Mouse (Mus musculus) embryonic fibroblast, embryonic 13.5 days (primary cell): ENCODE results near the gene Lgals1. TPM values are rescaled to one million over a fixed set of nuclear protein-coding genes. Genes with fewer than 3 reads are reported as not detected.

Source experiments
- H3K27ac ChIP-seq: 2 replicates; pipeline ENCODE4 v1.5.1; 2012; ENCODE audit warnings: low read length, control low read depth, inconsistent platforms; ENCODE audit not compliant: insufficient read depth
- H3K4me1 ChIP-seq: 2 replicates; pipeline ENCODE4 v1.6.1; 2011; ENCODE audit warnings: low read length; ENCODE audit not compliant: control insufficient read depth, insufficient read depth
- H3K4me3 ChIP-seq: 2 replicates; pipeline ENCODE4 v1.5.1; 2011; ENCODE audit warnings: mild to moderate bottlenecking, control low read depth, low read length; ENCODE audit not compliant: insufficient read depth
- CTCF ChIP-seq: IDR thresholded peaks from 2 replicates; pipeline ENCODE4 v1.5.1; 2011; ENCODE audit warnings: mild to moderate bottlenecking, control low read depth, low read length, moderate library complexity, borderline replicate concordance; ENCODE audit not compliant: insufficient read depth
- POLR2A ChIP-seq: IDR thresholded peaks from 2 replicates; pipeline ENCODE4 v1.6.1; 2011; ENCODE audit warnings: low read depth, mild to moderate bottlenecking, control low read depth, low read length, moderate library complexity
- polyA plus RNA-seq: library from polyadenylated mRNA; stranded (reverse); fragments of >200 nt; gene quantifications from 2 replicates; pipeline ENCODE4 v1.2.4, GENCODE M21; 2011; ENCODE audit warnings: low read depth; ENCODE audit not compliant: missing spikeins, insufficient read length

Lgals1 gene
- polyA plus RNA-seq, 1 experiment: 4,027 TPM

DNA sequence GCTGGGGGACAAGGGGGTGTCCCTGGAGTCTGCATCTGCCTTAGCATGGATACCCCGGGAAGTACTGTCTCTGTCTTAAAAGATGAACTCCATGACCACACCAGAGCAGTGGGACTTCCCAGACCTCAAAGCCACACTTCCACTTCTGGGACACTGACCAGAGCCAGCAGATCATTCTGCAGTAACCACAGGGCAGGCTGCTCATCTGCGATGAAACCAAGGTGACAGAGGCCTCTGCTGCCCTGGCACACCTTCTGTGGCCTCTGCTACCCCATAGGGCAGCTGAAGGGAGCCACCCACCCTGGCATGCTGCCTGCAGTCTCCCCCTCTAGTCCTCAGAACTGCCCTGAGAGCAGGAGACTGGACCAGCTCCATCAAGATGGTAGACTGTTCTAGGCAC lies 30.8 kb upstream of the Lgals1 start:
- no peak for TF ChIP-seq POLR2A
- no peak for TF ChIP-seq CTCF
- Histone ChIP-seq H3K4me1 (no peaks in the 10 kb centered on the region), H3K27ac (no peak overlapping the region), H3K4me3 (no peak overlapping the region)

- no peak overlapping the region for H3K4me3 ChIP-seq
- no peak overlapping the region for H3K27ac ChIP-seq
- TF ChIP-seq POLR2A (no peak), CTCF (no peak)
- H3K4me1 ChIP-seq: no peaks in the 10 kb centered on the region
These were observed 30.4 kb upstream of the Lgals1 start for GRCm38 (mm10) chr15:78896149-78896548.

GRCm38 (mm10) chr15:78897488-78897887 lies 29.0 kb upstream of the Lgals1 start:
- Histone ChIP-seq H3K4me3 (no peak overlapping the region), H3K27ac (no peak overlapping the region), H3K4me1 (no peaks in the 10 kb centered on the region)
- TF ChIP-seq CTCF (no peak), POLR2A (no peak)

DNA sequence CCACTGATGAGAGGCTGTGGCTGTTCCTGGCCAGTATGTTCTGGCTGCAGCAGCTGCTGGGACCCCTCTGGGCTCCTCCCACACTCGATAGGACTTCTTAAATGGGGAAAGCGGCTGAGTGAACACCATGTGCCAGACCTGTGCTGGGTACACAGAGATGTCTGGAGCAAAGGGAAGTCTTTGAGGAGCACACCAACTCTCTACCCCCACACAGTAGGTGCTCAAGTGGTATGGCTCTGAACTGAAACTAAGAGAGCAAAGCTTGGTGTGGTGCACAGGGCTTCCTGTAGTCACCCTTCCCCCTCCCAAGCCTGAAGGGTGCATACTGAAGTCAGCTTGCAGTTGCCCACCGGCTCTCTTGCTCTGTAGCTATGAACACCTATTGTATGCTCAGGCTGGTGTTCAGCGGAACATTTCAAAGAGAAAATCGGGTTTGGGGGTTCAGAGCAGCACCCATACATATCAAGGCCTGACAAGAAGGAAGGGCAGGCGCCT lies 28.0 kb upstream of the Lgals1 start:
- Histone ChIP-seq H3K4me3 (no peak overlapping the region), H3K4me1 (no peaks in the 10 kb centered on the region), H3K27ac (no peak overlapping the region)
- TF ChIP-seq POLR2A (no peak), CTCF (no peak)

DNA sequence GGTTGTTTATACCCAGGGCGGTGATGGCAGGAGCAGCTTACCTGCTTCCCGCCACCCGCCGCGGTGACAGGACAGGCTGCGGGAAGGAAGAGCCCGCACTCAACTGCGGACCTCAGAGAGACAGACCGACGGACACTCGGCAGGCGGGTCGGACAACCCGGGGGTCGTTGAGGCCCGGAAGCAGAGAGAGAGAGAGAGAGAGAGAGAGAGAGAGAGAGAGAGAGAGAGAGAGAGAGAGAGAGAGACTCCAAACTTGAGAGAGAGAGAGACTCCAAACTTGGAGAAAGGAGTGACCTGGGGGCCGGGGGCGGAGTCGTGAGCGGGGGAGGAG lies 27.2 kb upstream of the Lgals1 start, which contains the start of gene Gm49510:
Gm49510 (plus strand) TSS at position 259 of the 331 bp plus-strand sequence.
- Histone ChIP-seq H3K4me1 (no peaks in the 10 kb centered on the region), H3K4me3 (peak within 1 kb of the TSS; percentile 91), H3K27ac (peak within 1 kb of the TSS; percentile 35)
- no peak for TF ChIP-seq POLR2A
- TF ChIP-seq CTCF: no peak

GRCm38 (mm10) chr15:78899740-78900584 lies 26.6 kb upstream of the Lgals1 start, which contains the start of gene Sh3bp1:
Sh3bp1 (plus strand) TSS chr15:78899768.
- peak; percentile 69 for TF ChIP-seq POLR2A
- no peak for TF ChIP-seq CTCF
- Histone ChIP-seq H3K4me3 (peak within 1 kb of the TSS; percentile 91), H3K4me1 (no peaks in the 10 kb centered on the region)

DNA sequence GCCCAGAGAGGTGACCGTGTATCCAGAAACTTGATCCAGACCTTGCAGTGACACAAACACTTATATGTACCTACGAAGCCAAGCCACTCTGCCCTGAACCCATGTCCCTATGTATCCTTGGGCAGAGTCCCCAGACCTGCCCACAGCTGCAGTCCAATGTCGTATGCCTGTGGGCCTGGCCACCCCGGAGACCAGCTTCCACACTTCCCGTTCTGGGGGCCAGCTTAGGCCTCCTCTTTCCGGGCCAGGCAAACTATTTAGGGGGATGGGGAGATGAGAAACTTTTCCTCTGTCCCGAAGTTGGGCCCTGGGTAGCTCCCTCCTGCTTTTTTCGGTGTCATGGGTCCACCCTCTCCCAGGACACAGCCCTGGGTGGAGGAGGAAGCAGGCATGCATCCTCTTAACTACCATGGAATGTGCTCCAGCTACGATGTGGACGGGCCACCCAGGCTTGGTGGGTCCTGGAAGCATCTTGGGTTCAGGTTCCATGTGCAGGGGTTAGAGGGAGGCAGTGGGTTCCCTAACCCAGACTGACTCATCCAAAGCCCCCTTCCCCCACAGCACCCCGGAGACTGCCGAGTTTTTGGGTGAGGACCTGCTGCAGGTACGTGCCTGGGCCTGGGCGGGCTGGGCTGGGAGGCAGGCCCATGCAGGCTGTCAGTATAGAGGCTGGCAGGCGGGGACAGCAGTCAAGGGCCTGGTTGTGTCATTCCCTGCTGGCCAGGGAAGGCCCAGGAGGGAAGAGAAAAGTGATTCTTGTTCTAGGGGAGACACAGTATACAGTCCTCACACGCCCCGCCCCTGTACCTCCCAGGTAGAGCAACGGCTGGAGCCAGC lies 25.7 kb upstream of the Lgals1 start:
- H3K27ac ChIP-seq: peak overlapping the region; percentile 35
- no peaks in the 10 kb centered on the region for H3K4me1 ChIP-seq
- H3K4me3 ChIP-seq: peak overlapping the region; percentile 91
- TF ChIP-seq POLR2A (0 out of 2 replicates have a peak, but pooled peaks have one; percentile 14), CTCF (no peak)

More at GRCm38 (mm10) chr15:78899740-78900584, 26.6 kb upstream of the Lgals1 start, which contains the start of gene Sh3bp1:
- peak within 1 kb of the TSS; percentile 35 for H3K27ac ChIP-seq

GRCm38 (mm10) chr15:78901422-78901789 lies 25.1 kb upstream of the Lgals1 start:
- no peak for TF ChIP-seq CTCF
- TF ChIP-seq POLR2A: no peak
- no peak overlapping the region for H3K27ac ChIP-seq
- peak overlapping the region; percentile 91 for H3K4me3 ChIP-seq
- no peaks in the 10 kb centered on the region for H3K4me1 ChIP-seq

GRCm38 (mm10) chr15:78903243-78903642 lies 23.3 kb upstream of the Lgals1 start:
- H3K4me1 ChIP-seq: no peaks in the 10 kb centered on the region
- TF ChIP-seq POLR2A (no peak), CTCF (peak; percentile 47; the same call in 1 of the 2 replicates)
- no peak overlapping the region for H3K27ac ChIP-seq
- no peak overlapping the region for H3K4me3 ChIP-seq
